Mouse (Mus musculus) C2C12 (cell line): ENCODE measurements at regions not wholly inside any gene's neighbourhood (a gene's known extent, or its start where the extent isn't known, plus 50 kb on each side); places are given as distances from the start of the nearest gene placed in this dataset.

Source experiments
- CTCF ChIP-seq: IDR thresholded peaks from one replicate; pipeline ENCODE4 v1.5.1; 2011; ENCODE audit not compliant: control insufficient read depth, insufficient read depth, insufficient read length
- MAX ChIP-seq: IDR thresholded peaks from one replicate; pipeline ENCODE4 v1.6.1; 2011; ENCODE audit warnings: mild to moderate bottlenecking, control low read depth

DNA sequence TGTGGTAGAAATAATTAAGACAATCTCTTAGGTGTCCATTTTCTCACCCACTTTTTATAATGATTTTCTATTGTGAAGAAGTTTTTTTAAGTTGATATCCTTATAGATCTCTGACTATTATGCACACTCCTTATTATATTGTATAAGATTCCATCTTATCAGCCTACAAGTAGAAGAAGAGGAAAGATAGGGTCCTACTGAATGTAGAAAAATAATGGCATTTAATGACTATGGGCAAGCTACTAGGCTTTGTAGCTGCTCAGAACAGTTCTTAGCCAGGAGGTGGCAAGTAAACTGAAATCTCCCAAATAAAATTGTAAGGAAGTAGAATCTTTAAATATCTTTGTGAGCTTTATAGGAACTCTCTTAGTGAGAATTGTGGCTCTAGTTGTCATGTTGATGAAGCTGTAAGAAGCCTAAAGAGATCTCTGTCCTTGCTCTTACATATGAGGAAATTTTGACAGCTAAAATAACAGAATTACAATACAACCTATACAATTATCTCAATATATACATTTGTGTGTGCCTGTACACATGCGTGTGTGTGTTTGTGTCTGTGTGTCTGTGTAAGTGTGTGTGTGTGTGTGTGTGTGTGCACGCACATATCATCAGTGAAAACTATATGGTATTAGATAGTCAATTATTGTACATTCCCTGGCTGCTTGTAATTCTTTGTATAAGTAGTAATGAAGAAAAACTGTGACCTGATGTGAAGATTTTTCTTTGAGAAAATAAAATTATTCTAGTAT lies 343.7 kb upstream of the Olfr161 start:
- TF ChIP-seq CTCF (no peak), MAX (no peak)
